In genomic region chr2:179070346-179070745, GRCm38 (mm10) we compare ENCODE assay signal across 9 mouse cellular contexts.
DNase-seq lines count a peak whose midpoint lies in the region; ATAC-seq and TF ChIP-seq lines count a peak whose summit lies in the region.
"Had no signal": no experiment of that assay in that cellular context is flagged by ENCODE, and none has a peak within 500 bp of the region (broad histone marks: within the 10 kb centered on the region; RNA-seq: fewer than 3 reads in every experiment).

No protein-coding gene starts in this region.

- H3K9me3 ChIP-seq in lung, postnatal 0 days (ENCODE audit: low read length): no peaks in the 10 kb centered on the region
- H3K9me3 ChIP-seq: heart, embryonic 13.5 days had no signal

- WGBS in lung, postnatal 0 days: 41% methylated on average over 1 of the region's 1 CpGs
- 41% methylated on average over 1 of the region's 1 CpGs for WGBS in lung, adult 2 months

- no peak for ATAC-seq in lung, postnatal 0 days
- ATAC-seq in hematopoietic stem cell, adult 5-6 weeks (replicated peaks in 1 of 2; ENCODE audit: insufficient read depth in 1 of 2, low FRiP score in 2 of 2, low TSS enrichment in 1 of 2, low read depth in 1 of 2, poor library complexity in 2 of 2, severe bottlenecking in 2 of 2): peak; percentile 65 to 69; a peak in 3 of 4 replicates

- H3K4me3 ChIP-seq in gastrocnemius, adult 2 months: no peak overlapping the region
- no peak overlapping the region for H3K4me3 ChIP-seq in lung, postnatal 0 days (ENCODE audit: low read depth, low read length)
- H3K4me3 ChIP-seq in lung, adult 2 months (replicated peaks; ENCODE audit: extremely low read depth, low read depth, low read length): no peak overlapping the region
- H3K4me3 ChIP-seq: heart, embryonic 13.5 days had no signal

- no peaks in the 10 kb centered on the region for H3K4me1 ChIP-seq in lung, postnatal 0 days (ENCODE audit: insufficient read depth, low read depth, low read length)
- H3K4me1 ChIP-seq in lung, adult 2 months (ENCODE audit: control insufficient read depth, insufficient read depth, low read length): no peaks in the 10 kb centered on the region
- H3K4me1 ChIP-seq: heart, embryonic 13.5 days had no signal

- no peak overlapping the region for H3K27ac ChIP-seq in gastrocnemius, adult 2 months
- no peak overlapping the region for H3K27ac ChIP-seq in lung, postnatal 0 days (ENCODE audit: low read length)
- H3K27ac ChIP-seq: heart, embryonic 13.5 days had no signal

- no peak for TF ChIP-seq EP300 in lung, postnatal 0 days (IDR thresholded peaks at IDR 0.05)

- H3K27me3 ChIP-seq in lung, postnatal 0 days (replicated peaks; ENCODE audit: insufficient read depth, low read length): no peaks in the 10 kb centered on the region

- H3K9ac ChIP-seq in lung, postnatal 0 days (replicated peaks; ENCODE audit: low read depth): no peak overlapping the region
- H3K9ac ChIP-seq: heart, embryonic 13.5 days had no signal

- no peak for TF ChIP-seq POLR2A in lung, adult 2 months (IDR thresholded peaks at IDR 0.05; ENCODE audit: borderline replicate concordance, extremely low read depth, low read depth, low read length)

- no peak overlapping the region for H3K4me2 ChIP-seq in lung, postnatal 0 days (replicated peaks; ENCODE audit: low read depth, low read length)
- H3K4me2 ChIP-seq: heart, embryonic 13.5 days had no signal

- intact Hi-C loops in gastrocnemius, adult 2 months (cut with DNase I): no loop called here
- intact Hi-C loops in gastrocnemius, postnatal 36 days (cut with DNase I): no loop called here

- DNase-seq in gastrocnemius, adult 2 months: no peak
- DNase-seq in gastrocnemius, postnatal 36 days: no peak
- DNase-seq in lung, postnatal 0 days (ENCODE audit: low spot score): no peak
- DNase-seq in lung, adult 2 months: no peak
- DNase-seq in WW6 (ENCODE audit: low read depth, low spot score): peak; percentile 5
- peak; percentile 72 for DNase-seq in retina, embryonic 14.5 days (ENCODE audit: low spot score)
- DNase-seq in adrenal gland, postnatal 4 days (ENCODE audit: low spot score in 2 of 2): no peak

- TF ChIP-seq CTCF in gastrocnemius, adult 2 months (IDR thresholded peaks at IDR 0.05): peak; percentile 50
- peak; percentile 70 for TF ChIP-seq CTCF in lung, postnatal 0 days (IDR thresholded peaks at IDR 0.05)
- TF ChIP-seq CTCF in lung, adult 2 months (IDR thresholded peaks at IDR 0.05; ENCODE audit: insufficient read depth, low read length): no peak

- H3K36me3 ChIP-seq in lung, postnatal 0 days (ENCODE audit: insufficient read depth, low read length): no peaks in the 10 kb centered on the region
- H3K36me3 ChIP-seq: heart, embryonic 13.5 days had no signal

Comparison
In these comparisons a context has a peak if more than half of its experiments do, and no peak if none do; other contexts are left out.
1. DNase-seq: peak in WW6 (single experiment) and retina, embryonic 14.5 days (single experiment); none in gastrocnemius, adult 2 months (single experiment), gastrocnemius, postnatal 36 days (0 of 2), lung, postnatal 0 days (single experiment), lung, adult 2 months (single experiment) and adrenal gland, postnatal 4 days (0 of 2).